Mouse (Mus musculus) small intestine, adult 2 months (tissue): ENCODE data around the gene Plekho2.

Experiments
- CTCF ChIP-seq: fragments of 200-500 bp; IDR thresholded peaks from 2 replicates; pipeline ENCODE4 v1.5.1; 2012; ENCODE audit warnings: low read depth, mild to moderate bottlenecking, control low read depth, inconsistent platforms, low read length, moderate library complexity, mixed read lengths; ENCODE audit not compliant: insufficient replicate concordance, insufficient read length; ENCODE audit errors: extremely low read depth
- POLR2A ChIP-seq: fragments of 200-500 bp; IDR thresholded peaks from 2 replicates; pipeline ENCODE4 v1.6.1; 2012; ENCODE audit warnings: low read depth, mild to moderate bottlenecking, control low read depth, inconsistent platforms, low read length, moderate library complexity

DNA sequence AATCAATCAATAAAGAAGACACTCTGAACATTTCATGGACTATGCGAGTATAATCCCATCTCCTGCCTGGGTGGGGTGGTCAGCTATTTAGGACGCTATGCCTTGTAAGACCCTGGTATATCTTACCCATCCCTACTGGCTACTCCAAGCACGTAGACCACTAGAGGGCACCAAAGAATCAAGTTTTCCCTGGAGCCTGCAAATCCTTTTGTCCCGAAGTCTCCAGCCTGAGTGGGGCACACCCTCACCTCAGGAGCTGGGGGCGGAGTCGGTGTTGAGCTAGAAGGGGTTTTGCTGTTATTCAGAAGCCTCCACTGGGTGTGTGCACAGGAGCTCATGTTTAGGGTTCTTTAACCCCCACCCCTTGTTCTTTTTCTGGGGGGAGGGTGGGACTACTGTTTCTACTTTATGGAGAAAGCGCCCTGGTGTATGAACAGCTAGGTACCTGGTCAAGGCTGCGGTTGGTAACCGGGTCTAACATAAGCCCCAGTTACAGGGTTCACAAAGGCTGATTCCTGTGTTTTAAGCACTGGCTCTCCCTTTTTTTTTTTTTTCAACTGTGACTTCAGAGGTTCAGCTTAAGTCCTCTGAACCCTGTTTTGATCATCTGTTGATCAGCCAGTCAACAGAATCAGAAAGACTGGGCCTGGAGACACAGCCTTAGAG, 25.8 kb upstream of the Plekho2 start:
- TF ChIP-seq CTCF, result peak; percentile 75; the same call in 1 of the 2 replicates
- no peak for TF ChIP-seq POLR2A
